Mouse (Mus musculus) testis, adult 2 months (tissue): ENCODE data around the gene Ispd.

ENCODE experiments used
- CTCF ChIP-seq: fragments of 200-500 bp; IDR thresholded peaks from 2 replicates; pipeline ENCODE4 v1.5.1; 2012; ENCODE audit warnings: low read depth, mild to moderate bottlenecking, inconsistent platforms, low read length, moderate library complexity; ENCODE audit not compliant: control insufficient read depth, insufficient read depth, insufficient replicate concordance
- POLR2A ChIP-seq: fragments of 200-500 bp; IDR thresholded peaks from 2 replicates; pipeline ENCODE4 v1.6.1; 2012; ENCODE audit warnings: low read depth, mild to moderate bottlenecking, inconsistent platforms, low read length, moderate library complexity; ENCODE audit not compliant: control insufficient read depth

DNA sequence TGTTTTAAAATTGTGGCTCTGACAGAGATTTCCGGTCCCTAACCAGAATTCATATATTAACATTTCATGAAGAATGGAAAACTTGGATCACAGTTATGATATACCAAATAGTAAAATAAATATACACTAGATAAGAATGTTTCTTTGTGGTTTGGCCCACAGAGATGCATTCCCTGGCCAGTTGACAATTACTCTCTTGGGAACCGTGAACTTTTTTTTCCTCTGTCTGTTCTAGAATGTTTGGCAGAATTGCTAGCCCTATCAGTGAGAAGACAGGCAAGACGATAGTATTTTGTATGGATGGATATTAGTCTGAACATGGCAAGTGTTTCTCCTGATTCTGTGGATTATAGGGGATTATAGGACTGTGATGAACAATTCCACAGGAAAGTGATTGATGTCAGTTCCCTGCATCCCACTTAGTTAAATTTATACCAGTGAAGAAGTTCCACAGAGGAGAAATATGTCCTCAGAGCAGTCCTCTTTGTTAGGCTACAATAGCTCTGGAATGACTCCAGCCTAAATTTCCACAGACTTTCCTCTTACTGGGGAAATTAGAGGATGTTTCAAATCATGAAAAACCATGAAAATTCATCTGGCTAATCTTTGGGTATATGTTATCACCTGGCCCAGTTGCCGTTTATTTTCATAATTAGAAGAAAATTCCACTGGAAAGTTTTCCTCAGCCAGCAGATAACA lies 352.6 kb downstream of the Ispd start:
- TF ChIP-seq CTCF (no peak), POLR2A (no peak)
